Mouse (Mus musculus) cerebellum, adult 2 months (tissue): Measurements from ENCODE around the gene Elf4.

ENCODE experiments used
- CTCF ChIP-seq: fragments of 200-500 bp; IDR thresholded peaks from 2 replicates; pipeline ENCODE4 v1.5.1; 2011; ENCODE audit warnings: low read depth, mild to moderate bottlenecking, control low read depth, low read length, moderate library complexity, borderline replicate concordance; ENCODE audit not compliant: insufficient read depth
- POLR2A ChIP-seq: fragments of 200-500 bp; IDR thresholded peaks from 2 replicates; pipeline ENCODE4 v1.6.1; 2011; ENCODE audit warnings: low read length, control low read depth, borderline replicate concordance; ENCODE audit not compliant: insufficient read depth

- TF ChIP-seq CTCF, result no peak
- no peak for TF ChIP-seq POLR2A
Measured at GRCm38 (mm10) chrX:48424583-48424982, 38.3 kb downstream of the Elf4 start.
